Mouse (Mus musculus): ENCODE measurements around the gene Ttc23.

GRCm38 (mm10) chr7:67617646-67618045, 29.6 kb upstream of the Ttc23 start:
- TF ChIP-seq CTCF (IDR thresholded peaks at IDR 0.05) (no peak), EP300 (IDR thresholded peaks at IDR 0.05) (no peak)
